Mouse (Mus musculus) megakaryocyte-erythroid progenitor cell, adult 5-6 weeks (primary cell): ENCODE results near the gene Chic1. TPM values are rescaled to one million over a fixed set of nuclear protein-coding genes. Genes with fewer than 3 reads are reported as not detected.

Experiments
- ATAC-seq: replicated peaks from 2 replicates; pipeline ENCODE4 v1.8.0; 2016; ENCODE audit warnings: mild to moderate bottlenecking, inconsistent platforms; ENCODE audit not compliant: severe bottlenecking, poor library complexity, low FRiP score, low TSS enrichment
- total RNA-seq, 2 experiments: library from RNA; stranded (forward) in 1 of 2; stranded (reverse) in 1 of 2; fragments of 200-1000, 215-1000 nt in 1 of 2; fragments of >200 nt in 1 of 2; fragmentation: Nextera tagmentation in 1 of 2; gene quantifications; 2 replicates each; pipeline ENCODE4 v1.2.3; 2014 to 2017

Gene Chic1
- total RNA-seq, 2 experiments from 2014 or later, result not detected

DNA sequence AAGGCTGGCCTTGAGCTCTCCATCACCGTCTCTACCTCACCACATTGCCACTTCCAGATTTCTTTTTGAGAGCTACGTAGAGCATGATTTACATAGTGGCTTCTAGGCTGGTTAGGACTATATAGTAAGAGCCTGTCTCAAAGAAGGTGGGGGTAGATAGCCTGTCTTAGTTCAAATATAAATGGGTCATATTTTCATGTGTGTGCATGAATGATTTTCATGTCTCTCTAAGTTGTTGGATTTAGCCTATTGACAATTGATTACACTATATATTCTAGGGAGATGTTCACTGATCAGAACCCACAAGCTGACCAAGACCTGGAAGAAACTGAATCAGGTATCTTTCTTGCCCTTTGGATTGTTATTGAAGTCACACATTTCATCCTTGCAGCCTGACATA is 65.4 kb downstream of the Chic1 start, which contains the start of gene Gm26992:
TSS of gene Gm26992 (plus strand) at position 301 of the 400 bp plus-strand sequence.
- no peak for ATAC-seq

DNA sequence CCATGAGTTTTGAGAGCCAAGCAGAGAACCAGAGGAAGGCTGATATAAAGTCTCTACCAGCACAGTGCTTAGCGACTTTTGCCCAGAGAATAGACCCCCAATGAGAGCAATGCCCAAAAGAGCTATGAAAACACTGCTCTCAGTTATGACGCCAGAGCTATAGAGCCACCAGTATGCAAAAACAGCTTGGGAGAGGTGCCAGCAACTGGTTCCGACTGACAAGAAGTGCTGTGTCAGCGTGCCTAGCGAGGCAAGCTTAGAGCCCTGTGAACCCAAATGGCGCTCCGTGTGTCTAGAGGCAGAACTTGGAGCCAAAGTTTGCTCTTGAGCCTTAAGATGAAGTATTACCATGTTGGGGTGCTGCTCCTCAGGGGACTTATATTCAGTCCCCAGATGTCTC is 71.4 kb downstream of the Chic1 start:
- no peak for ATAC-seq

DNA sequence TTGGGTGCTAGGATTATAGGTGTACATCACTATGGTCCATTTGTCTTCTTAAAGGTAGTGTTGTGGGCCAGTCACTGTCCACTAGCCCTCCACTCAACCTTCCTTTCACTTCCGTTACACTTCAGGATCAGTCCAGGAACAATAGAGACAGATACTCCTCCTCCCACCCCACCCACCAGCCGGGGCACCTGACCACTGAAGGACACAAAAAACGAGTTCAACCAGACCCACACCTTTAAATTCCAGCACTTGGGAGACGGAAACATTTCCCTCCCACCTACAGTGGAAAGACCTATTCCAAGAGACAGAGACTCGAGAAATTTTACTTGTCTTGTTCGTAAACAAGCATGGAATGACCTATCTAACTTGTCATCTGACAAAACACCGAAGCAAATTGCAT is 76.0 kb downstream of the Chic1 start:
- no peak for ATAC-seq

DNA sequence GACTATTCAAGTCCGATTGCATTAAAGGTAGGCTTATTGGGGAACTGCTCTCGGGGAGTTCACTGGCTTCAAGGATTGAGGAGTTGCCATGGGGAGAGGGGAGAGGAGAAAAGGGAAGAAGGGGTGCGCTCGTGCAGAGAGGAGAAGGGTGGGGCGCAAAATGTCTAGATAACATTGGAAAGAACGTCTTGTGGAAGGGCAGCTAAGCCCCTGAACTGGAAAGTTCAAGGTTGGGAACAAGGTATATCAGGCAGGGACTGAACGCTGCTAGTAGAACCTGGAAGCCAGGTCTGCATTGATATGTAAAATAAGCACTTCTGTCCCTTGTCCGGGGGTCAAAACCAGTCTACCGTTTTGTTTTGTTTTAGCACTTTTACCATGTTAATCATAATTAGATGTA is 81.7 kb downstream of the Chic1 start:
- no peak for ATAC-seq

DNA sequence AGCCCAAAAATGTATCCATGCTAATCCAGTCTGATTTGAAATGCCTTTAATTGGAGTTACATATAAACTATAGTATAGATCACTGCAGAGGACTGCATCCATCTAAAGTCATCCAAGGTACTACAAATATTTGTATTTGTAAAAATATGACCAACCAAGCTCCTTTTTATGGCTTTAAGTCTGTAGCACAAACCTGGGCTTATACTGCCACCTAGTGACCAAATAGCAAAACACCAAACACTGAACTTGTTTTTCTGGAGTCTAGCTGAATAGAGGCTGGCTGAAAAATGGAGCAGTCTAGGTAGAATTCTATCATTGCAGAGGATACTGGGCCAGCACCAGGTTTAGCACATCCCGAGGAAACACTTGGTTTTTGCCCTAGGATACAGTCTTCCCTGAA is 84.5 kb downstream of the Chic1 start:
- ATAC-seq, result no peak; the same call in 1 of the 2 replicates

DNA sequence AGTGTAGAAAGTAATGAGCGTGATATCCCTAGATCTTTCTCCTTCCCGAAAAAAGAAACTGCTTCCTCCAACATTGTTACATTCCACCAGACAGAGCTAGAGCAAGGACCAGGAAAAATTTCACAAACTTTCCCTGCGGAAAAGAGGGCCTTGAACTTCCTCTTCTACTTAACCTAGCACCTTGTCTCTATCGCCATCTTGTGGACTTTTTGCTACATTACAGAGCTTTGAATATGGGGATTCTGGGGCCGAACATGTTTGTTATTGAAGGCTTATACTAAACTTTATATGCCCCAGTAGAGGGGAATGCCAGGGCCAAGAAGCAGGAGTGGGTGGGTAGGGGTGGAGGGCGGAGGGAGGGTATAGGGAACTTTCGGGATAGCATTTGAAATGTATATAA is 87.5 kb downstream of the Chic1 start:
- ATAC-seq, result peak; percentile 73; the same call in 1 of the 2 replicates

Other genes starting within 250 kb of the Chic1 start
- gene Nap1l2, start 169.8 kb upstream of the Chic1 start, total RNA-seq (2014; fragmentation: Nextera tagmentation), result not detected in 2 replicates
- gene Nap1l2, start 169.8 kb upstream of the Chic1 start, total RNA-seq (2017), result not detected in 2 replicates
- not detected in 2 replicates for gene Cdx4, start 35.1 kb upstream of the Chic1 start, total RNA-seq (2014; fragmentation: Nextera tagmentation)
- not detected in 2 replicates for gene Cdx4, start 35.1 kb upstream of the Chic1 start, total RNA-seq (2017)
- gene Tsx, start 58.0 kb downstream of the Chic1 start, total RNA-seq (2014; fragmentation: Nextera tagmentation), result not detected in 2 replicates
- not detected in 2 replicates for gene Tsx, start 58.0 kb downstream of the Chic1 start, total RNA-seq (2017)
- 0.61 TPM in 1 of 2 replicates, not detected in the other for gene Gm26992, start 65.5 kb downstream of the Chic1 start, total RNA-seq (2014; fragmentation: Nextera tagmentation)
- gene Gm26992, start 65.5 kb downstream of the Chic1 start, total RNA-seq (2017), result not detected in 2 replicates